Mouse (Mus musculus) common myeloid progenitor, adult 5-6 weeks (primary cell): ENCODE data around the gene Praf2. TPM values are rescaled to one million over a fixed set of nuclear protein-coding genes. Genes with fewer than 3 reads are reported as not detected.

Experiments used
- ATAC-seq: replicated peaks from 2 replicates; pipeline ENCODE4 v1.8.0; 2016; ENCODE audit warnings: low read depth, mild to moderate bottlenecking, moderate TSS enrichment, inconsistent platforms; ENCODE audit not compliant: poor library complexity, severe bottlenecking
- total RNA-seq: library from RNA; stranded (forward); fragments of 200-1000, 187-1606 nt; gene quantifications from 2 replicates; pipeline ENCODE4 v1.2.3, GENCODE M21; 2017

The Praf2 gene
- total RNA-seq, 1 experiment from 2014 or later, result 10.4 TPM

DNA sequence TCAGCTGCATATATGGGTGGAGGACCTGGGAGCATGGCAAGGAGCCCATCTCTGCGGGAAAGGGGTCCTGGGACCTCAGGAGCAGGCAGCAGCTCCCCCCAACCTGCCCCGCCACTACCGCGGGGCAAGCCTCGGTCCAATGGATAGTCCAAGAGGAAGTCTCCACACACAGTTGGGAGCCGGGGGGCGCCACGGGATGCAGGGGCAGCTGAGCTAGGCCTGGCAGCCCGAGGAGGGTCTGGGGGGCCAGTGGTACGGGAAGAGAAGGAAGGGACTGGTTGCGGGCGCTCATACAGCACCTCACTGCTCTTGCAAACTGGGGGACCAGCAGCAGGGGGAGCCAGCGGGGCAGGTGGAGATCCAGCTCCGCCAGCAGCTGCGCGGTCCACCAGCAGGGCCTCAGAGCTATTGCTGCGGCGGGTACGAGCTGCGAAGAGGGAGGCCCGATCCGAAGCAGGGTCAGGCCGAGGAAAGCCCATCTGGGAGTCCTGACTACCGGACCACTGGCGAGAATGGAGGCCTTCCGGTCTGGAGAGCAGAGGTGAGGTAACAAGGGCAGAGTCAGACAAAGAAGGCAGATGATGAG, 5.4 kb downstream of the Praf2 start:
- ATAC-seq, result peak; percentile 99

DNA sequence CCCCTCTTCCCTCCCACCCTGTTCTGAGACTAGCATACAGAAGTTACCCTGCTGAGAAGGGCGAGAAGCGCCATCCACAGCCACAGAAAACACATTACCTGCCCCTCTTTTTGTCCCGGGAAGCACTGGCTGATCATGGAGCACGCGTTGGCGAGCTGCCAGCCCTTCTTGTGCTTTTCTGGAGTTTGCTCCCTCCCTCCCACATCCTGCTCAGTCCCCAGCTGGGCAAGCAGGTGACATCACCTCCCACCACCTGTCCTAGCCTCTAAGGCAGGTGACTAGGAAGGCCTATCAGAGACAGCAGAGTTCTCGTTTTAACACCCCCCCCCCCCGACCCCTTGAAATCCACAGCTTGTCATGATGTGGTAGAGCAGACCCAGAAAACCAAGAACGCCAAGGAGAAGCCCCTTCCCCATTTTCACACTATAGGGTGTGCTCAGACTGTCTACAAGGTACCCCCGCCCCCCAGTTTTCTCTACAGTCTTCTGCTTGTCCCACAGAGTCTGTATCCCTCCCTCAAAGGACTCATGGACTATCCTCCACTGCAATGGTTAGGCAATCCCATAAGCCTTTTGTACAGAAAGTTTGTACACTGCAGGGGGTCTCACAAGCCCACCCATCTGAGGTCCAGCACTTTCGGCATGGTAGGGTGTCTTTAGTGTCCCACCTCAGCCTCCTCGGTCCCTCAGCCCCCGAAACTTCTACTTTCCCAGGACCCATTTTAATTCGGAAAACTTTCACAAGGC, 11.3 kb downstream of the Praf2 start:
- ATAC-seq, result no peak

DNA sequence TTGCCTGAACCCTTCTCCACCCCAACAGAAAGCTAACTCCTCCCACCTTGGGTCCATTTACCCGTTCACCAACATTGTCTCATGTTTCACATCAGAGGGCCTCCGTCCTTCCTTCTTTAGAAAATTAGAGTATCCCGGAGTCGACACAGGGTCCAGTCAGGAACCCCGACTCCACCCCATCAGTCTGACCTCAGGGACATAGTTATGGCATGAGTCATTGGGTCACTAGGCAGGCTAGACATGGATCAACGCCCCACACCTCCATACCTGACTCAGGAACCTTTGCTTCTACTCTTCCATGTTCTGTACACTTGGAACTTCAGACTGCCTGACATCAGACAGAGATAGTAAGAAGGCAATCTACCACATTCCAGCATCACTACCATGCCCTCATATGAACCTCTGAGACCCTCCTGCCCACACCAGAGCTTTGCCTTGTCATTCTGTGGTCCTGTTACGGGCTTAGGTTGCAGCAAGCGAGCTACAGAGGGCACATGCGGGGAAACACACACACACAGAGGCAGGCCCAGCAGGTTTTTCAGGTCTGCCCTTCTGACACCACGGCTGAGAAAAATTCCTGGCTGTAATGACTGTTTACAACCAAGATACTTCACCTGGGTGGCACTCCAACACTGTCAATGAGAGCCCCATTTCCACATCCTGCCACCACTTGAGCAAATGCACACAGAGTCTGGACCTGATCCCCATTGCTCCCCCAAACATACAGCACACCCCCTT, 12.0 kb downstream of the Praf2 start:
- ATAC-seq, result no peak

DNA sequence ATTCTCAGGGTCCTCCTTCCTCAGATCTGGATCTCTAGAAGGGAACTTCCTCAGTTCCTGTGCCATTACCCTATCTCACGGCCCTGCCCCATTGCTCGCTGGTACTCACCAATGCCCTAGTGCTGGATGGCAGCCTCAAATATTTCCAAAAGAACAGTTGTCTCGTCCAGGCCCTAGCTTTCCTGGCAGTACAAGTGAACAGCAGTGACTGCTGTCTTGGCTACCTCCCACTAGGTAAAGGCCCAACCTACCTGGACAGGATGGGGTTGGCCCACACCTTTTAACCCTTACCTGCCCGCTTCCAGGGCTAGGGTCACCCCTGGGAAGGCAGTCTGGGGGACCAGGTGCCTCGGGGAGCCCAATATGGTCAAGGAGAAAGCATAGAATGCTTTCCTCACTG, 12.9 kb downstream of the Praf2 start:
- no peak for ATAC-seq

DNA sequence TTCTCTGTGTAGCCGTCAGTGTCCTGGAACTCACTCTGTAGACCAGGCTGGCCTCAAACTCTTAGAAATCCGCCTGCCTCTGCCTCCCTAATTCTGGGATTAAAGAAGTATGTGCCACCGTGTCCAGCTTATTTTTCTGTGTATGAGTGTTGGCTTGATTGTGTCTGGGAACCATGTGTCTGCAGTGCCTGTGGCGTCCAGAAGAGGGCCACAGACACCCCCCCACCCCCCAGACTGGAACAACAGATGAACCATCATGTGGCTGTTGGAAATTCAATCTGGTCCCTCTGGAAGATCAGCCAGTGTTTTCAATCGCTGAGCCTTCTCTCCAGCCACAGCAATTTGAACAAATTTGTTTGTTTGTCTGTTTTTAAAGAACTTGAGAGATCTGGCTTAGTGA, 15.2 kb downstream of the Praf2 start:
- peak; percentile 62; the same call in 1 of the 2 replicates for ATAC-seq

DNA sequence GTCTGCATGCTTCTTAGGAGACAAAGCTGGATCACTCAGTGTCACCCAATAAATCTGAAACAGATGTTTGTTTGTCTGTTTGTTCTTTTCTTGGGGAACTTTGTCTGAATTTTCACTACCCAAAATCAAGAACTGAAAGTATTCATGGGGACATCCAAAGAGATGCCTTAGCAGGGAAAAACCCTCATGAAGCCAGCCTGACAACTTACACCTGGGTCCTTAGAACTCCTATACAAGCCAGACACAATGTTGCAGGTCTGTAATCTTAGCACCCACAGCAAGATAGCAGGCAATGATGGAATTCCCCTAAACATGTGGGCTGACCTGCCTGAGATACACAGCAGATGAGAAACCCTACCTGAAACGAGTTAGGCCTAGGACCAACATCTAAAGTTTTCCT, 16.7 kb downstream of the Praf2 start:
- ATAC-seq, result no peak

DNA sequence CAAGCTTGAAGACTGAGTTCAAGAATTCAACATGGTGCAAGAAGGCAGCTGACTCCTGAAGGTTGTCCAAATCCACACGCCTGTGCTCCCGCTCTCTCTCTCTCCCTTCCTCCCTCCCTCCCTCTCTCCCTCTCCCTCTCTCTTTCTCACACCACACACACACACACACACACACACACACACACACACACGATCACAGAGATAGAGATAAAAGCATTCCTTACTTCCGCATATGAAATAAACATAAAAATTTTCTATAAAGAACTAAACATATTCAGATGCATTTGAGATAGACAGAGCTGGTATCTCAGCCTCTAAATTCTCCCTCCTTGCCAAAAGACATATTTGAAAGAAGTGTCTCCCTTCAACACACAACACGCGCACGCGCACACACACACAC, 17.2 kb downstream of the Praf2 start:
- no peak for ATAC-seq

DNA sequence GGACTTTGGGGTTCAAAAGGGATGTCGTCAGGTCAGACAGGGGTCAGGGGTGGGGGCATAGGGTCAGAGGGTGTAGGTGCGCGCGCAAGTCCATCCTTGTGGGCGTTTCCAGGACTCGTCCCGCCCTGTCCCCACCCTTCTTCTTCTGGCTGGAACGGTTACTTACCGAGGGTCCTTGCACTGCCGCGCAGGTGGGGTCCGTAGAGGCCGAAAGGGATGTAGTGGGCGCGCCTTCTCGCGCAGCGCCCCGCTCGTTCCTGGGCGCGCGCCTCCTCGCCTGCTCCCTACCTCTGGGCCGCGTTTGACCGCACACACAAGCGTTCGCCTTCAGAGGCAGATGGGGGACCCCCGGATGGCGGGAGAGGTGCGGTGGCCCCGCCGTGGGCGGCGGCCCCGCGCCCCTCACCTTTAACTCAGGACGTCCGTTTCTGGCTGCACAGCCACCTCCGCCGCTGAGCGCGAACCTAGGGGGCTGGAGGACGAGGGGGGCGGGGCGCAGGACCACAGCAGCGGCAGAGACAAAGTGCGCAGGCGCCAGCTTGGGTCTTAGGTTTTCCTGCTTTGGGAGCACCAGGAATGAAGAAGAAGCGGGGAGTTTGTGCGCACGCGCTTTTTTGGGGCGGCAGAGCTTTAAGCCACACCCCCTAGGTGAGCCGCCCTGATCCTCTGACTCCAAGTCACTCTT, 22.3 kb downstream of the Praf2 start, which contains the start of gene Ccdc120:
Gene Ccdc120, minus strand, starts transcription at position 474 of the 685 bp plus-strand sequence.
- peak; percentile 63; the same call in 1 of the 2 replicates for ATAC-seq

DNA sequence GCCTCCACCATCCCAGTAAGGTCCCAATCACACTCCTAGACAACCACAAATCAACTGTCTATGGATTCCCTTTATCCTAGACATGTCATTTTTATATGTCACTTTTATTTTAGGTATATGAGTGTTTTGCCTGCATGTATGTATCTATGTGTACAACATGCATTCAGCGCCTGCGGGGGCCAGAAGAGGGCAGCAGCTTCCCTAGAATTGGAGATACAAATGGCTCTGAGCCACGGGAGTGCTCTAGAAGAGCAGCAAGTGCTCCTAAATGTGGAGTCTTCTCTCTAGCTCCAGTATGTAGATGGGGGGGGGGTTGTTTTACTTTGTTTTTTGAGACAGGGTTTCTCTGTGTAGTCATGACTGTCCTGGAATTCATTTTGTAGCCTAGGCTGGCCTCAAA, 25.4 kb downstream of the Praf2 start:
- ATAC-seq, result peak; percentile 89

DNA sequence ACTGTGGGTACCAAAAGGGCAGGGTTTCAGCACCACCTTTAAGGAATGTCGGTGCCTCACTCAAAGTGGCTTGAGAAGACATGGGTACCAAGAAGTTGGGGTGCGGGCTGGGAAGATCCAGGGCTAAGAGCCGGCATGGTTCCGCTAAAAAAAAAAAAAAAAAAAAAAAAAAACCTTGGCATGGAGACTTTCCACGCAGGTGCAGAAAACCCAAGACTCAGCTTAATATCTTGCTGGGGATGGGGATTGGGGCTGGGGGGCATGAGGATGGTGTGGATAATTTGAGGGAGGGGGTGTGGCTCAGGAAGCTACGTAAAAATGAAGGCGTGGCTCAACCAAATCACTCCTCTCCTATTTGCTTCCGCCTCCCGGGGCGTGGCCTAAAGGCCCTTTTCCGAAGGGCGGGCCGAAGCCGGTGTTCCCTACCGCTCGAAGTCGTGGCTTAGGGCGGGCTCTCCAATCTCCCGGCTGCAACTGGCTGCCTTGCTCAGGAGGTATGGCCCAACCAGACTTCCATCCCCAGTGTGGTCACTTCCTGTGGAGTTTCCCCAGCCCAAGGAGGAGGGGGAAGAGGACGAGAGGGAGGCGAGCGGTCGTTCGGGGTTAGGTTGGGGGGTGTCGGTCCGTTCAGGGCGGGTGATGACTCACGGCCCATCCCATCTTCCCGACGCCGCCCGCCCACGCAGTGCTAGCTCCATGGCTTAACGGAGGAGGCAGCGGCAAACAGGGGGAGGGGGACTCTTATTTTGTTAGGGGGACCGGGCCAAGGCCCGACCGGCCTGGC, 34.1 kb downstream of the Praf2 start, which contains the start of gene Tfe3:
Gene Tfe3, plus strand, starts transcription at position 424 of the 784 bp plus-strand sequence.
- peak; percentile 93 for ATAC-seq

DNA sequence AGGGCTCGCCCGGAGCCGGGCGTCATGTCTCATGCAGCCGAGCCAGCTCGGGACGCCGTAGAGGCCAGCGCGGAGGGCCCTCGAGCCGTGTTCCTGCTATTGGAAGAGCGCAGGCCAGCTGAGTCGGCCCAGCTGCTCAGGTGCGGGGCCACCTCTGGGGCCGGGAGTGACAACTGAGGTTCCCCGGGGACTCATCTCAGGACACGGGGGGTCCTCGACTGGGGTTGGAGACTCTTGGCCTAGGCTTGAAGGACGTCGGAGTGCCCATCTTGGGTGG, 34.6 kb downstream of the Praf2 start:
- ATAC-seq, result no peak

DNA sequence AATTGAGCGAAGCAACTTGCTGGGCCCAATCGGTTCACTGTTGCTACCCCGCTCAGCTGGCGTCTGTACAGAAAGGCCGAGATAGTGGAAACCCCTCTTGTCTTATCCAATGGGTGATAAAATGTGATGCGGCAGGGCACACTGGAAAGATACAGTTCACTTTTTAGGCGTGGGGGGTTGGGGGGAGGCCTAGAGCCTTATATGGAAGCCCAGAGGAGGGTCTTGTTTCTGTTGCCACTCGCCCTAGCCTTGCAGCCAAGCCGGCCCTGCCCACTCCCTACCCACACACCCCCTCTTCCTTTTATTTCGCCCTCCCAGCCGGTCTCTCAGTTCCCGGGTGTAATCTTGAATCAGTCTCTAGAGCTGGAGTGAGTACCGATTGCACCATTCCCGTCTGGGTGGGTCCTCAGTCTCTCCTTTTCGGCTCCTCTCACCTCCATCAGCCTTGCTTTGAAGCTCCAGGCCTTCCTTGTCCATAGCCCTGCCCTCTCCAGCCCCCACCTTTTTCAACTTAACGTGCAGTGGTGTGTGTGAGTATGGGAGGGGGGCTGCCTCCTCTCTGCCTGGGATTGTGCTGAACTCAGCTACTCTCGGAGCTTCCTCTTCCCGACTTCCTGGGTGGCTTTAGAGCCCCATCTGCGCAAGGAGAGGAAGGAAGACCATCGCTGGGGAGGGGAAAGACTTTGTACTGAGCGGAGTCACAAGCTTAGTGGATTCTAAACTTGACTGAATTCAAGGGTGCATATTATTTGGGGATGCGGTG, 35.6 kb downstream of the Praf2 start:
- ATAC-seq, result peak; percentile 54

DNA sequence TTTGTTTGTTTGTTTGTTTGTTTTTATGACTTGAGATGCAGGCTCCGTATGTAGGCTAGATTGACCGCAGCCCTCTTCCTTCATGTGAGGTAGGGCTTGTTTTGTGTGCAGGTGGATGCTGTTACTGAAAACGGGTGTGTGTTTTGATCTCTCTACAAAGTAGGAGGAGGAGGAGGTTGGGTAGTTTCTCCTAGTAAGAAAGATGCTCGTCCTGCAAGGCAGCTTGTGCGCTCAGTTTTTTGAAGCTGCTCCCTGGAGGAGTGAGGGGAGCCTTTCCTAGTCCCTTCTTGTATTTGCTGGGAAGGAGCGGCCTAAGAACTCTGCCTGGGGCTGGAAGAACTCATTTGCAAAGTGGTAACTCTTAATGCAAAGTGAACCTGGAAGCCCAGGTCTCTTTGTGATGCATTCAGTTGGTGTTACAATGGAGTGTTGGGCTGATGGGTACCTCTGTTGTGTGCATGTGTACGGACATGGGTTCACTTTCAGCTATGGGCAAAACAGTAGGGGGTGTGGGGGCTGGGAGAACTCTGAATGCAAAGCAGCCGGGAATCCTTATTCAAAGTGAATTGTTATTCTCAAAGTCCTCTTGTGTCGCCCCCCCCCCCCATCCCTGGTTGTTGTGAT, 36.5 kb downstream of the Praf2 start:
- ATAC-seq, result no peak

DNA sequence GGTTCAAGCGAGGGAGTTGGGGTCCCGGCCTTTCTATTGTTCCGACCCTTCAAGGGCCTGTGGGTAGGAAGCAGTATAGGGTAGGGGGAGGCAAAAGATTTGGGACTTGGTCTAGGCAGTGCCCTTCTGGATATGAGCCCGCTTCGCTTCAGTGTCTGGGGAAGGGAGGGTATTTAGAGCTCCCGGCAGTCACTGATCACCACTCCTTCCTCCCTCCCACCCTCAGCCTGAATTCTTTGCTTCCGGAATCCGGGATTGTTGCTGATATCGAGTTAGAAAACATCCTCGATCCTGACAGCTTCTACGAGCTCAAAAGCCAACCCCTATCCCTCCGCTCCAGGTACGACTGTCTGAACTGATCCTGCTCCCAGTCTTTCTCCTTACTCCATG, 37.0 kb downstream of the Praf2 start:
- ATAC-seq, result no peak

DNA sequence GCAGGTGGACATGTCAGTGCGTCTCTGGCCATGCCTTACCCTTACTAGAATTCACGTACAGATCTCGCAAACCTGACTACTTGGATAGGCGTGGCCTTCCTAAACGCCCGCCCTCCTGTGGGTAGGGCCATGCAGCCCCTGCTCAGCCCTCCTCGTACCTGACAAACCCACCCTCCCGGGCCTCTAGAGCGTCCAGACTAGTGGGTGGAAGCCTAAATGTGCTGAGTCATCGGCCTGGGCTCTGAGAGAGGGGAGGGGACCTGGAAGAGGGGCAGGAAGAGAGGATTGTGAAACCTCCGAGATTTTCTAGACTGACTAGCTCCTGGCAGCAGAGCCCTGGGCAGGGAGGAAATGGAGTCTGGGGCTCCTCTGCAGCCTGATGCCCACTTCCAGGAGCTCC, 37.5 kb downstream of the Praf2 start:
- ATAC-seq, result peak; percentile 34

DNA sequence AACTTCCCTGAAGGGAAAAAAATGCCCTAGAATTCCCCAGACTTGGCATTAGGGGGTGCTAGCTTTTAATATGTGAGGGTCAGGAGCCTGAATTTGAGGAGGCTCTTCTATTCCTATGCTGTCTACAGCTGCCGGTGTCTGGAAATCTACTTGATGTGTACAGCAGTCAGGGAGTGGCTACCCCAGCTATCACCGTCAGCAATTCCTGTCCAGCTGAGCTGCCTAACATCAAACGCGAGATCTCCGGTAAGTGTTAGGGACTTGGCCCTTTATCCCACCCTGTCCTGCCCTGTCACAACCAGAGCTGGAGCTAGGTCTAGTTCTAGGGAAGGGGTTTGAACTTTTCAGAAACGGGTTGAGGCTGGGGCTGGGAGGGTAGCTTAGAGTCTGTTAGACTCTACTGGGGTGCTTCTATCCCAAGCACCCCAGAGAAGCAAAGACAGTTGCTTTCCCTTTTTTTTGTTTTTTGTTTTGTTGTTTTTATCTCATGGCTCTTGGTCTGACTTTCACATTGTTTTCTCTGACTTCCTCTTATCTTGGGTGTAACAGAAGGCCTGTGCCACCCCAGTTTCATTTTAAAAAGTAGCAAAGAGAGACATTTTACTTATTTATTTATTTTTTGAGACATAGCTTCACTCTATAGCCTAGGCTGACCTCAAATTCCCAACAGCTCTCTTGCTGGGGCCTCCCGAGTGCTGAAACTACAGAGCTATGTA, 41.2 kb downstream of the Praf2 start:
- ATAC-seq, result no peak

DNA sequence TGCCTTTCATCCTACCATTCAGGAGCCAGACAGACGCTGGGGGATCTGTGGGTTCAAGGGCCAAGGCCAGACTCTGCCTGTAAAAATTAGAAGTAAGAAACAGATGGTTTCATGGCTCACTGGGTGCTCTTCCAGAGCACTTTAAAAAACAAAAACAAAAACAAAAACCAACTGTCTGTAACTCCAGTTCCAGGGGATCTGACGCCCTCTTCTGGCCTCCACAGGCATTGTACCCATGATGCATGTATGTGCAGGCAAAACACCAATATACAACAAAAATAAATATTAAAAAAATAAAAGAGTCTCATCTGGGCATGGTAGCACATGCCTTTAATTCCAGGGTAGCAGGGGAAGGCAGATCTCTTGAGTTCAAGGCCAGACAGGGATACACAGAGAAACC, 44.5 kb downstream of the Praf2 start:
- ATAC-seq, result no peak

DNA sequence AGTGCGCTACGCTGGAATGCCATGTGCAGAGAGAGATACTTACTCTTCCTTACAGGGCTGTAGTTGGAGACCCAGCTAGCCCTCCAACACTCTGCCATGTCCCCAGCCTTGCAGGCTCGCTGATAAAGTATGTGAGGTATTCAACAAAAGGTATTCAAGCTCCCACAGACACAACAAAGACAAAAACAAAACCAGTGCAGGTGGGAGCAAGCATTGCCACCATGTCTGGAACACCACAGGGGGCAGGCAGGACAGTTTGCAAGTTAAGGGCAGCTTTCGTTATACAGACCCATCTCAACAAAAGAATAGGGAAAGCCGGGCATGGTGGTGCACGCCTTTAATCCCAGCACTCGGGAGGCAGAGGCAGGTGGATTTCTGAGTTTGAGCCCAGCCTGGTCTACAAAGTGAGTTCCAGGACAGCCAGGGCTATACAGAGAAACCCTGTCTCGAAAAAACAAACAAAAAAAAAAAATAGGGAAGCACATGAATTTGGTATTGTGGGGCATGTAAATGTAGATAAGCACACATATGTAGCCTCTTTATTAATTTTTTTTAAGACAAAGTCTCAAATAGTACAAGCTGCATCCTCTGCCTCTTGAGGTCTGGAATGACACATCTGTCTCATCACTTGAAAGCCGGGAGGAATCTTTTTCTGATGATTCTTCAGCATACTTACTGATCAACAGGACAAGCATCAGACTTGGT, 47.4 kb downstream of the Praf2 start:
- ATAC-seq, result no peak
